Mouse (Mus musculus) liver, embryonic 14.5 days (tissue): ENCODE results near the gene Shisa6. TPM values are rescaled to one million over a fixed set of nuclear protein-coding genes. Genes with fewer than 3 reads are reported as not detected.

Experiments
- ATAC-seq: fragments of 200-750 bp; cut with Nextera tagmentation; 2 replicates; pipeline ENCODE4 v1.8.0; 2017; ENCODE audit warnings: moderate number of reproducible peaks, mild to moderate bottlenecking, moderate library complexity; ENCODE audit not compliant: insufficient read depth
- DNase-seq, 3 experiments: peaks; one replicate each; pipeline ENCODE4 v3.0.0-alpha.2; 2012 to 2013; ENCODE audit warnings: low read depth in 3 of 3, low spot score in 3 of 3
- H3K27ac ChIP-seq: fragments of 300-500 bp; sonication (generic); 2 replicates; pipeline ENCODE4 v1.5.1; 2014; ENCODE audit warnings: moderate library complexity, mild to moderate bottlenecking, control low read depth, inconsistent platforms
- H3K27me3 ChIP-seq: fragments of 300-500 bp; sonication (generic); 2 replicates; pipeline ENCODE4 v1.6.1; 2014; ENCODE audit warnings: mild to moderate bottlenecking, low read length, moderate library complexity; ENCODE audit not compliant: control insufficient read depth, insufficient read depth
- H3K36me3 ChIP-seq: fragments of 300-500 bp; sonication (generic); replicated peaks from 2 replicates; pipeline ENCODE4 v1.6.1; 2014; ENCODE audit warnings: low read depth; ENCODE audit not compliant: control insufficient read depth, insufficient read depth
- H3K4me1 ChIP-seq, 2 experiments: fragments of 200-500 bp in 1 of 2; fragments of 300-500 bp in 1 of 2; sonication (generic) in 1 of 2; replicated peaks; 2 replicates each; pipeline ENCODE4 v1.6.1; 2012 to 2014; ENCODE audit warnings: antibody characterized with exemption in 1 of 2, inconsistent platforms in 1 of 2, low read length in 1 of 2; ENCODE audit not compliant: control insufficient read depth in 2 of 2, insufficient read depth in 2 of 2
- H3K4me2 ChIP-seq: fragments of 300-500 bp; sonication (generic); 2 replicates; pipeline ENCODE4 v1.6.1; 2014; ENCODE audit warnings: low read depth, mild to moderate bottlenecking, control low read depth, moderate library complexity
- H3K4me3 ChIP-seq, 2 experiments: fragments of 200-500 bp in 1 of 2; fragments of 300-500 bp in 1 of 2; sonication (generic) in 1 of 2; 2 replicates each; pipeline ENCODE4 v1.5.1; 2012 to 2014; ENCODE audit warnings: low read depth in 2 of 2, low read length in 2 of 2, mild to moderate bottlenecking in 2 of 2, control low read depth in 1 of 2, inconsistent platforms in 1 of 2, moderate library complexity in 1 of 2; ENCODE audit not compliant: insufficient read depth in 1 of 2
- H3K9ac ChIP-seq: fragments of 300-500 bp; sonication (generic); replicated peaks from 2 replicates; pipeline ENCODE4 v1.6.1; 2014; ENCODE audit warnings: mild to moderate bottlenecking, control low read depth, moderate library complexity
- H3K9me3 ChIP-seq: fragments of 300-500 bp; sonication (generic); 2 replicates; pipeline ENCODE4 v1.6.1; 2016; ENCODE audit warnings: low read length, mixed read lengths; ENCODE audit not compliant: control insufficient read depth
- CTCF ChIP-seq: IDR thresholded peaks from 2 replicates; pipeline ENCODE4 v1.5.1; 2016; ENCODE audit warnings: antibody characterized with exemption, low read depth, control low read depth
- EP300 ChIP-seq: IDR thresholded peaks from 2 replicates; pipeline ENCODE4 v1.6.1; 2016; ENCODE audit warnings: antibody characterized with exemption, low read depth
- WGBS: fragments of 180-500 bp; shearing (Covaris S2); extraction: QIAGEN DNeasy Blood & Tissue Kit; methylation state at CpG from one replicate; pipeline ENCODE4 v1.1.7; 2014; ENCODE audit not compliant: insufficient replicate concordance; 5-methylcytosine and 5-hydroxymethylcytosine counted together
- polyA plus RNA-seq, 2 experiments: library from polyadenylated mRNA; depleted of rRNA in 1 of 2; stranded (reverse) in 1 of 2; unstranded in 1 of 2; fragments of >200 nt; fragmentation: Nextera tagmentation in 1 of 2; extraction: Ambion mirVana in 1 of 2; gene quantifications; 2 replicates each; pipeline versions ENCODE4 v1.2.1 to v1.2.3; 2012 to 2014

Gene Shisa6
- polyA plus RNA-seq, 2 experiments: under 0.01 TPM; not detected in 1

- WGBS: 33% methylated on average over 1 of the region's 1 CpGs
- H3K36me3 ChIP-seq: no peaks in the 10 kb centered on the region
- no peaks in the 10 kb centered on the region for H3K27me3 ChIP-seq
- ATAC-seq (no peak), DNase-seq (no peak)
- no peaks in the 10 kb centered on the region for H3K4me1 ChIP-seq
- no peak overlapping the region for H3K9ac ChIP-seq
- H3K4me2 ChIP-seq: no peak overlapping the region
- no peak for TF ChIP-seq CTCF
- no peak for TF ChIP-seq EP300
- H3K4me3 ChIP-seq: no peak overlapping the region
- no peak overlapping the region for H3K27ac ChIP-seq
- no peaks in the 10 kb centered on the region for H3K9me3 ChIP-seq
These were observed 292.9 kb downstream of the Shisa6 start for GRCm38 (mm10) chr11:66232891-66233290.

- no peaks in the 10 kb centered on the region for H3K9me3 ChIP-seq
- no peaks in the 10 kb centered on the region for H3K36me3 ChIP-seq
- WGBS: 57% methylated on average over 1 of the region's 1 CpGs
- no peaks in the 10 kb centered on the region for H3K4me1 ChIP-seq
- TF ChIP-seq CTCF (no peak), EP300 (no peak)
- no peaks in the 10 kb centered on the region for H3K27me3 ChIP-seq
- H3K27ac ChIP-seq: no peak overlapping the region
- ATAC-seq: no peak
- DNase-seq: no peak
- H3K4me3 ChIP-seq: no peak overlapping the region
- H3K4me2 ChIP-seq: no peak overlapping the region
- H3K9ac ChIP-seq: no peak overlapping the region
These were observed 303.6 kb downstream of the Shisa6 start for GRCm38 (mm10) chr11:66222133-66222532.

- TF ChIP-seq CTCF: no peak
- no peak for TF ChIP-seq EP300
- DNase-seq (no peak), ATAC-seq (no peak)
- Histone ChIP-seq H3K27ac (no peak overlapping the region), H3K4me3 (no peak overlapping the region), H3K9me3 (no peaks in the 10 kb centered on the region), H3K4me2 (no peak overlapping the region), H3K4me1 (no peaks in the 10 kb centered on the region), H3K27me3 (no peaks in the 10 kb centered on the region), H3K36me3 (no peaks in the 10 kb centered on the region), H3K9ac (no peak overlapping the region)
- WGBS: 39% methylated on average over 3 of the region's 3 CpGs
These were observed 307.3 kb downstream of the Shisa6 start for GRCm38 (mm10) chr11:66218469-66218868.

- H3K36me3 ChIP-seq: no peaks in the 10 kb centered on the region
- 63% methylated on average over 3 of the region's 3 CpGs for WGBS
- H3K4me3 ChIP-seq: no peak overlapping the region
- H3K4me2 ChIP-seq: no peak overlapping the region
- ATAC-seq: no peak
- H3K9me3 ChIP-seq: no peaks in the 10 kb centered on the region
- TF ChIP-seq CTCF (no peak), EP300 (no peak)
- no peak for DNase-seq
- no peaks in the 10 kb centered on the region for H3K4me1 ChIP-seq
- no peak overlapping the region for H3K9ac ChIP-seq
- no peaks in the 10 kb centered on the region for H3K27me3 ChIP-seq
- no peak overlapping the region for H3K27ac ChIP-seq
These were observed 337.0 kb downstream of the Shisa6 start for GRCm38 (mm10) chr11:66188627-66189287.

- 59% methylated on average over 2 of the region's 2 CpGs for WGBS
- Histone ChIP-seq H3K9ac (no peak overlapping the region), H3K27me3 (no peaks in the 10 kb centered on the region), H3K36me3 (no peaks in the 10 kb centered on the region), H3K27ac (no peak overlapping the region), H3K4me1 (no peaks in the 10 kb centered on the region), H3K4me2 (no peak overlapping the region), H3K4me3 (no peak overlapping the region), H3K9me3 (no peaks in the 10 kb centered on the region)
- DNase-seq (no peak), ATAC-seq (no peak)
- TF ChIP-seq EP300 (no peak), CTCF (no peak)
These were observed 337.6 kb downstream of the Shisa6 start for GRCm38 (mm10) chr11:66188146-66188545.
